Mouse (Mus musculus) liver, embryonic 16.5 days (tissue): ENCODE measurements at regions not wholly inside any gene's neighbourhood (a gene's known extent, or its start where the extent isn't known, plus 50 kb on each side); places are given as distances from the start of the nearest gene placed in this dataset.

ENCODE experiments used
- ATAC-seq: fragments of 200-750 bp; cut with Nextera tagmentation; 2 replicates; pipeline ENCODE4 v1.8.0; 2017; ENCODE audit warnings: low read depth, mild to moderate bottlenecking, moderate number of reproducible peaks, moderate library complexity
- H3K27ac ChIP-seq: fragments of 300-500 bp; sonication (generic); 2 replicates; pipeline ENCODE4 v1.5.1; 2014; ENCODE audit warnings: mild to moderate bottlenecking, low read length
- H3K27me3 ChIP-seq: fragments of 300-500 bp; sonication (generic); 2 replicates; pipeline ENCODE4 v1.6.1; 2014; ENCODE audit warnings: low read depth, low read length, mixed read lengths; ENCODE audit not compliant: control insufficient read depth, insufficient read depth
- H3K36me3 ChIP-seq: fragments of 300-500 bp; sonication (generic); 2 replicates; pipeline ENCODE4 v1.6.1; 2014; ENCODE audit warnings: mild to moderate bottlenecking; ENCODE audit not compliant: control insufficient read depth, insufficient read depth
- H3K4me1 ChIP-seq: fragments of 300-500 bp; sonication (generic); 2 replicates; pipeline ENCODE4 v1.6.1; 2014; ENCODE audit warnings: low read depth, low read length, mixed read lengths; ENCODE audit not compliant: control insufficient read depth
- H3K4me2 ChIP-seq: fragments of 300-500 bp; sonication (generic); 2 replicates; pipeline ENCODE4 v1.6.1; 2014; ENCODE audit warnings: low read depth, low read length, mixed read lengths
- H3K4me3 ChIP-seq: fragments of 300-500 bp; sonication (generic); 2 replicates; pipeline ENCODE4 v1.5.1; 2014; ENCODE audit warnings: low read depth, mild to moderate bottlenecking, low read length
- H3K9ac ChIP-seq: fragments of 300-500 bp; sonication (generic); 2 replicates; pipeline ENCODE4 v1.6.1; 2014; ENCODE audit warnings: low read depth, low read length
- H3K9me3 ChIP-seq: fragments of 300-500 bp; sonication (generic); replicated peaks from 2 replicates; pipeline ENCODE4 v1.6.1; 2016; ENCODE audit warnings: low read length; ENCODE audit not compliant: control insufficient read depth
- WGBS: fragments of 180-500 bp; shearing (Covaris S2); extraction: QIAGEN DNeasy Blood & Tissue Kit; methylation state at CpG from one replicate; pipeline ENCODE4 v1.1.7; 2014; ENCODE audit not compliant: insufficient replicate concordance; 5-methylcytosine and 5-hydroxymethylcytosine counted together

GRCm38 (mm10) chr14:86463388-86463787 is 677.6 kb downstream of the Diaph3 start:
- Histone ChIP-seq H3K9me3 (no peaks in the 10 kb centered on the region), H3K27ac (no peak overlapping the region), H3K36me3 (no peaks in the 10 kb centered on the region), H3K4me2 (no peak overlapping the region), H3K27me3 (no peaks in the 10 kb centered on the region), H3K4me3 (no peak overlapping the region), H3K9ac (no peak overlapping the region), H3K4me1 (no peaks in the 10 kb centered on the region)
- ATAC-seq = no peak
- WGBS = 57% methylated on average over 2 of the region's 2 CpGs

- no peak overlapping the region for H3K4me2 ChIP-seq
- no peak overlapping the region for H3K9ac ChIP-seq
- H3K4me3 ChIP-seq = no peak overlapping the region
- H3K27me3 ChIP-seq = no peaks in the 10 kb centered on the region
- no peaks in the 10 kb centered on the region; the same call in 1 of the 2 replicates for H3K9me3 ChIP-seq
- WGBS = 46% methylated on average over 2 of the region's 2 CpGs
- H3K36me3 ChIP-seq = no peaks in the 10 kb centered on the region
- no peak for ATAC-seq
- no peak overlapping the region for H3K27ac ChIP-seq
- no peaks in the 10 kb centered on the region for H3K4me1 ChIP-seq
Measured at GRCm38 (mm10) chr14:86453142-86453541, 687.9 kb downstream of the Diaph3 start.

- Histone ChIP-seq H3K9ac (no peak overlapping the region), H3K27ac (no peak overlapping the region), H3K9me3 (no peaks in the 10 kb centered on the region; the same call in 1 of the 2 replicates), H3K36me3 (no peaks in the 10 kb centered on the region), H3K4me2 (no peak overlapping the region), H3K4me3 (no peak overlapping the region), H3K4me1 (no peaks in the 10 kb centered on the region), H3K27me3 (no peaks in the 10 kb centered on the region)
- ATAC-seq = peak; percentile 54; the same call in 1 of the 2 replicates
- 49% methylated on average over 1 of the region's 1 CpGs for WGBS
Measured at GRCm38 (mm10) chr14:86450616-86451015, 690.4 kb downstream of the Diaph3 start.

GRCm38 (mm10) chr14:86445139-86445538 is 695.9 kb downstream of the Diaph3 start:
- no peak overlapping the region for H3K27ac ChIP-seq
- no peak for ATAC-seq
- no peaks in the 10 kb centered on the region for H3K9me3 ChIP-seq
- no peak overlapping the region for H3K4me3 ChIP-seq
- H3K36me3 ChIP-seq = no peaks in the 10 kb centered on the region
- H3K27me3 ChIP-seq = no peaks in the 10 kb centered on the region
- H3K4me2 ChIP-seq = no peak overlapping the region
- WGBS = 54% methylated on average over 4 of the region's 4 CpGs
- no peak overlapping the region for H3K9ac ChIP-seq
- no peaks in the 10 kb centered on the region for H3K4me1 ChIP-seq

- H3K9ac ChIP-seq = no peak overlapping the region
- H3K4me2 ChIP-seq = no peak overlapping the region
- H3K9me3 ChIP-seq = no peaks in the 10 kb centered on the region
- no peak overlapping the region for H3K4me3 ChIP-seq
- no peaks in the 10 kb centered on the region for H3K27me3 ChIP-seq
- no peak for ATAC-seq
- no peak overlapping the region for H3K27ac ChIP-seq
- H3K4me1 ChIP-seq = no peaks in the 10 kb centered on the region
- WGBS = 40% methylated on average over 5 of the region's 5 CpGs
- H3K36me3 ChIP-seq = no peaks in the 10 kb centered on the region
Measured at GRCm38 (mm10) chr14:86443921-86444835, 696.9 kb downstream of the Diaph3 start.

GRCm38 (mm10) chr14:86441895-86442679 is 698.9 kb downstream of the Diaph3 start:
- no peak overlapping the region for H3K4me3 ChIP-seq
- H3K27ac ChIP-seq = no peak overlapping the region
- no peak for ATAC-seq
- H3K4me1 ChIP-seq = no peaks in the 10 kb centered on the region
- H3K9ac ChIP-seq = no peak overlapping the region
- H3K4me2 ChIP-seq = no peak overlapping the region
- WGBS = 75% methylated on average over 9 of the region's 9 CpGs
- no peaks in the 10 kb centered on the region for H3K27me3 ChIP-seq
- H3K36me3 ChIP-seq = no peaks in the 10 kb centered on the region
- H3K9me3 ChIP-seq = no peaks in the 10 kb centered on the region

- no peak overlapping the region for H3K4me3 ChIP-seq
- H3K9ac ChIP-seq = no peak overlapping the region
- H3K27ac ChIP-seq = no peak overlapping the region
- WGBS = 43% methylated on average over 3 of the region's 3 CpGs
- H3K36me3 ChIP-seq = no peaks in the 10 kb centered on the region
- no peaks in the 10 kb centered on the region for H3K4me1 ChIP-seq
- H3K27me3 ChIP-seq = no peaks in the 10 kb centered on the region
- no peaks in the 10 kb centered on the region for H3K9me3 ChIP-seq
- no peak for ATAC-seq
- no peak overlapping the region for H3K4me2 ChIP-seq
Measured at GRCm38 (mm10) chr14:86437383-86437782, 703.7 kb downstream of the Diaph3 start.

- no peaks in the 10 kb centered on the region for H3K36me3 ChIP-seq
- ATAC-seq = no peak
- 46% methylated on average over 2 of the region's 2 CpGs for WGBS
Measured at GRCm38 (mm10) chr14:86435345-86435744, 705.7 kb downstream of the Diaph3 start.

More at GRCm38 (mm10) chr14:86435345-86435744, 705.7 kb downstream of the Diaph3 start:
- Histone ChIP-seq H3K4me3 (no peak overlapping the region), H3K9me3 (no peaks in the 10 kb centered on the region), H3K9ac (no peak overlapping the region), H3K27me3 (no peaks in the 10 kb centered on the region), H3K4me2 (no peak overlapping the region), H3K4me1 (no peaks in the 10 kb centered on the region), H3K27ac (no peak overlapping the region)
